Mouse (Mus musculus) thymus, adult 18-20 months (tissue): Measurements from ENCODE around the gene Rpl27.
"Not testable (repeated sequence)": the region's sequence is repeated elsewhere in the genome, so short reads cannot be mapped to it uniquely, and the experiment has no call there.

ENCODE experiments used
- DNase-seq, 2 experiments: peaks; one replicate each; pipeline ENCODE4 v3.0.0; 2022; ENCODE audit warnings: mixed read lengths in 2 of 2

The Rpl27 gene

GRCm38 (mm10) chr11:101448274-101448746 lies 6.2 kb downstream of the Rpl27 start, which contains the start of gene Ifi35:
Gene Ifi35, plus strand, starts transcription at chr11:101448407.
- DNase-seq = peak; percentile 59 to 65

GRCm38 (mm10) chr11:101448899-101449298 lies 6.8 kb downstream of the Rpl27 start:
- no peak for DNase-seq

GRCm38 (mm10) chr11:101449596-101449995 lies 7.5 kb downstream of the Rpl27 start:
- not testable (repeated sequence) for DNase-seq

GRCm38 (mm10) chr11:101450394-101450793 lies 8.3 kb downstream of the Rpl27 start:
- no peak for DNase-seq

- DNase-seq = no peak
Measured at GRCm38 (mm10) chr11:101451536-101451935, 9.4 kb downstream of the Rpl27 start.

DNA sequence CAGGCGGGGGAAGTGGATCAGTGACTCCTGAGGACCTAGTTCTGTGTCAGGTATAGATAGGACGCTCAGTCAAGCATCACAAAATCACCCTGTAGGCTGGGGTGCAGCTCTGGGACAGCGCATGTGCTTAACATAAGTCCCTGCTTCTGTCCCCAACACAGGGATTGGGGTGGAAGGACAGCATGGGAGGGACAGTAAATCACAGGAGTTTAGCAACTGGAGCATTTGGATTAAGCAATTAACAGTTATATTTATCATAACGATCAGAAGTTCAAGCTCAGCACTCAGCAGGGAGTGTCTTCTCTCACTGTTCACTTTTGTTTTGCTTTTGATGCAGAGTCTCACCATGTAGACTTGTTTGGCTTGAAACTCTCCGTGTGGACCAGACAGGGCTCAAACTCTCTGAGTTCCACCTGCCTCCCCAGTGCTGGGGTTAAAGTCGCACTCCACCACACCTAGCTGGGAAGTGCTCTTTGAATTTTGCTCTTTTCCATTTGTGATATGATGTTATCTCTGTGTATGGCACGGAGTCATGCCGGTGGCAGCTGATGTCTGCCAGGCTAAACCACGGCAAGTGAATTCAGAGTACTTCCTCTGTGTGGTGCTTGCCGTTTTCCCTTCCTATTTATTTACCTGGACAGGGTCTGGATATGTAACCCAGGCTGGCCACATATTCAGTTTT lies 10.1 kb downstream of the Rpl27 start:
- DNase-seq = no peak

GRCm38 (mm10) chr11:101454702-101455101 lies 12.6 kb downstream of the Rpl27 start:
- DNase-seq = no peak

DNA sequence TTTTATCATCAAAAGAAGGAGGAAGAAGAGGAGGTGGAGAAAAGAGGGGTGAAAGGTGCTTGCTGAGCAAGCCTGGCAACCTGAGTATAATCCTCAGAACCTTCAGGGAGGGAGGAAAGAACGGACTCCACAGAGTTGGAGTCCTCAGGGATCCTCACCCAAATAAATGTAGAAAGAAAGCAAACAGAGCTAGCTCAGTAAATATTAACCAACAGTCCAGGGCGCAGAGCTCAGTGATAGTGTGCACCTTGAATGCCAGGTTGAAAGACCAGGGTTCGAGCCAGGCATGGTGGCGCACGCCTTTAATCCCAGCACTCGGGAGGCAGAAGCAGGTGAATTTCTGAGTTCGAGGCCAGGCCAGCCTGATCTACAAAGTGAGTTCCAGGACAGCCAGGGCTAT lies 13.5 kb downstream of the Rpl27 start:
- DNase-seq = no peak

DNA sequence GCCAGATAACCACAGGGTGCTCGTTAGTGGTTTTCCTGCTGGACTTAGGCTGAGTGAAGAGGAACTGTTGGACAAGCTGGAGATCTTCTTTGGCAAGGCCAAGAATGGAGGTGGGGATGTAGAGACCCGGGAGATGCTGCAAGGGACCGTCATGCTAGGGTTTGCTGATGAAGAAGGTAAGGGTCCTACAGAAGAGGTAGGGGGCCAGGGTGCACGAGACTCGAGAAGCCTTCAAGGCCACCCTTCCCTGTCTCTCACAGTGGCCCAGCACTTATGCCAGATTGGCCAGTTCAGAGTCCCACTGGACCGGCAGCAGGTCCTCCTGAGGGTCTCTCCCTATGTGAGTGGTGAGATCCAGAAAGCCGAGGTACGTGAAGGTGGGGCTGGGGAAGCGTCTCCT lies 15.5 kb downstream of the Rpl27 start:
- no peak for DNase-seq

DNA sequence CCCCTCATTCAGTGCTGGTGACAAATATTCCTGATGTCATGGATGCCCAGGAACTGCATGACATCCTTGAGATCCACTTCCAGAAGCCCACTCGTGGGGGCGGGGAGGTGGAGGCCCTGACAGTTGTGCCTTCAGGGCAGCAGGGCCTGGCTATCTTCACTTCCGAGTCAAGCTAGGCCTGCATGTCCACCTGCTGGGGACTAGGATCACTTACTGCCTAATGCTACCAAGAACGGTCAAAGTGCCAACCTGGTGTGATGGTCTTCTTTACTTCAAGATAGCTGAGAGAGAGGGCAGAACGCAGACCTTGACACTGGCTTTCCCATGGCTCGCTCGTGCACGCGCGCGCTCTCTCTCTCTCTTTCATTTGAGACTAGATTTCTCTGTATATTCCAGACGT lies 16.1 kb downstream of the Rpl27 start:
- DNase-seq = no peak

DNA sequence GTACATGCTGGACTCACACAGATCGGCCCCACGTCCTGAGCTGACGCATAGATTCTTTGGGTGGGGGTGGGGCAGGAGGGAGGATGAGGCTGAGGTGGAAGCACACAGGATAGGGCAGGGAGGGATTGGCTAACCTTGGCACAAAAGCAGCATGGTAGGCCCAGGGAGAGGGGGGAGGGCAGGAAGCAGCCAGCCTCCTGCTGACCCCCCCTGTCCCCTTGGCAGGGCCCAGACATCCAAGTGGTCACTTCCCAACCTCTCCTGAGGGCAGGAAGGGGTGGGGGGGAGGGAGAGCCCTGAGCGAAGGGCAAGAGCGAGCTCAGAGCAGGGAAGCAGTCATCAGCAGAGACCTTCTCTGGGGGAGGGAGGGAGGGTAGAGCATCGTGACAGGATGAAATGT lies 17.6 kb downstream of the Rpl27 start:
- DNase-seq = no peak

DNA sequence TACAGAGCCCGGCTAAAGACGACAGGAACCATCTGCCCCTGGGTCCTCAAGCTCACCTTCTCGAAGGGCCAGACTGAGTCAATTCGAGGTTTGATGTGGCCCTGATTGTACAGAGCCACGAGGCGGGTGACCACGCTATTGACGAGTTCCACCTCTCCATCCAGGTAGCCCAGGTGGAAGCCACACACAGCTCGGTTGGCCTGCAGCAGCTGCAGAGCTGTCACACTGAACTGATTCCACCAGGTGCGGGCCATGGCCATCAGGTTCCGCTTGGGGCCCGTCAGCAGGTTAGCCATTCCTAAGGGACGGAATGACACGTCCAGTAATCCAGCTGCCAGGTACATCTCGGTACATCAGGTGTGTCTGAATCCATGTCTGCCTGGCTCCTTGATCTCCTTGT lies 18.2 kb downstream of the Rpl27 start:
- no peak for DNase-seq

GRCm38 (mm10) chr11:101462141-101462540 lies 20.0 kb downstream of the Rpl27 start:
- no peak for DNase-seq

GRCm38 (mm10) chr11:101462583-101463440 lies 20.7 kb downstream of the Rpl27 start:
- DNase-seq = no peak

DNA sequence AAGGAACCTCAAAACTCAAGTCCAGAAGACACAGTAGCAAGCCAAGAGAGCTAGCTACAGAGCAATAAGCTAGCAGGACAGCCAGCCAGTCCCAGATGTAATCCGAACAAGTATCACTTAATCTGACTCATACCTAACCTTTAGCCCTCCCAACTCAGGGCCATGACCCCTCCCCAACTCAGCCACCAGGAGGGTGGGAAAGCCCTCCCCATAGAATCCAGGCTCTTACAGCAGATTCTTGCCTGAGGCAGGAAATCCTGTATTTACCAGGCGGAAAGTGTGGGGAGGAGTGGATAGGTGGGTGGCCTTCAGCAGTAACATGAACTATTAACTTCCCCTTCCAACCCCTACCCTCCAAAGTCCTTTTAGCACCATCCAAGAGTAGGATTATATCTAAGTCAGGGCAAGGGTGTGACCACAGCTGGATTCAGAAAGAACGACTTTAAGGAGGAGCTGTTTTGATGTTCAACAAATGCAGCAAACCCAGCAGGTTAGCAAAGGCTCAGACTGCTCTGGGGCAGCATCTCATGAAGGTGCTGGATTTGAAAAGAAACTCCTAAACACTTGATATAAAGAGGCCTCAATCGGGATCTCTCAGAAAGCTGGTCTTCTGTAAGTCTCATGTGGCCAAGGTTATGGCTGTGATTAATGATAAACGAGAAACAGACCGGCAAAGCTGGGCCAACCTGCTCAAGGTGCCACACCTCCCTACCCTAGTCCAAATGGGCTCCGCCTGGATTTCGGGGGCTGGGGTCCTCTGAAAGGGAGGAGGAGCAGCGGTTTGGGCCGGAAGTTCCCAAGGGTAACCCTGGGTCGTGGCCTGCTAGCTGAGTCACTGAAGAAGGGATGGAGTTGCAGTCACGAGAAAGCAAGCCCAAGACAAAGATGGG lies 22.4 kb downstream of the Rpl27 start, which contains the start of gene Rnd2:
Gene Rnd2, plus strand, starts transcription at position 789 of the 890 bp plus-strand sequence.
- DNase-seq = no peak

DNA sequence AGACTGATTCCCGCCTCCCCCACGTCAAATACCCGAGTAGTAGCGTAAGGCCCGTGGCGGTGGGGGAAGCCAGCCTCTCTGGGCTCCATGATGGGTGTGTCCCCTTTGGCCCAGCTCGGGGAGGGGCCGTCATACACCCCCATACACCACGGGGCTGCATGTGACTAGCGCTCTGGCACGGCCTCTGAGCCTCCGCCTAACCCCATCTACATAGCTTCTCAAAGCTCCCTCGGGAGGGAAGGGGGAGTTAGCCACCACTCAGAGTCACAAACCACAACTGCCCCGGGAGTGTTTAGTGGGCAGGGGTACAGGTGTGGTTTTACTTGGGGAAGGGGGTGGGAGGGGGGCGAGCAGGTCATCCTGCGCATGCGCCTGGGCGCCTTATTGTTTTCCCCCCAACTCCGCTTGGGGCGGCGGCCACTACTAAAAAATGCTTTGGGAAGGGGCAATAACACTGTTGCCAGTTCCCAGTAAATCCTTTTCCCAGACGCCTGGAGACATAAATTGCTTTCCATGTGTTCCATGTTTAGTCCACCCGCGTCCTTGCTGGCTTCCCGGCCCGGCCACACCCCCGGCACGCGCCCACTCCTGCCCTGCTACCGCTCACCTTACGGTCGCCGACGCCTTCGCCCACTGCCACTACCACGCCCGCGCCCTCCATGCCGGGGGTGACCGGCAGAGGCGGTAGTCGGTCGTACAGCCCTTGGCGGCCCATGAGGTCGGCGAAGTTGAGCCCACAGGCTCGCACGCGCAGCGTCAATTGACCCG lies 23.2 kb downstream of the Rpl27 start:
- peak; percentile 37 to 44 for DNase-seq

- peak; percentile 53 to 58 for DNase-seq
Measured at GRCm38 (mm10) chr11:101465869-101466551, 23.9 kb downstream of the Rpl27 start, which contains the start of gene Vat1. Gene Vat1, minus strand, starts transcription at chr11:101466230.

GRCm38 (mm10) chr11:101466552-101466950 lies 24.5 kb downstream of the Rpl27 start:
- DNase-seq = not testable (repeated sequence)

GRCm38 (mm10) chr11:101467477-101468262 lies 25.6 kb downstream of the Rpl27 start:
- peak; percentile 53 to 64 for DNase-seq

- peak in 1 of 2 experiments; percentile 52 for DNase-seq
Measured at GRCm38 (mm10) chr11:101468263-101468688, 26.2 kb downstream of the Rpl27 start.
